In the genomic region with DNA sequence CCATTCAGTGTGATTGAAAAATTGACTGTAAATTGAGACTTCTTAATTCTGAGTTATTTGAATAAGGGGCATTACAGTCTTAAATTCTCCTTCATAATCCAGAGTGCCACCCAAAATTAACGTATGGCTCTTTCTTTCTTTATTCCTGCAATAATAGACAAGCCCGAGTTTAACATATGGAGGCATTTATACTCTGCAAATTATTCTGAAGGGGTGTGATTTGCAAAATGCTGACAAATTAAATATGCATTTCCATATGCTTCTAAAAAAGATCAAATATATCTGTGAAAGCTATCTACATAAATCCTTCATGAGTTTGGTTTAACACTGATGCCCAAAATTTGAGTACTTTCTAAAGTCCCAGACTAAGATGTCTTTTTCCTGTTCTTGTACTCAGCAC, we compare ENCODE assay signal across 31 mouse cellular contexts.
DNase-seq lines count a peak whose midpoint lies in the region; ATAC-seq and TF ChIP-seq lines count a peak whose summit lies in the region.
"Had no signal": no experiment of that assay in that cellular context is flagged by ENCODE, and none has a peak within 500 bp of the region (broad histone marks: within the 10 kb centered on the region; RNA-seq: fewer than 3 reads in every experiment).

No protein-coding gene starts in this region.

- H3K4me1 ChIP-seq in forebrain, embryonic 14.5 days (ENCODE audit: control insufficient read depth, insufficient read depth, low read length) = no peaks in the 10 kb centered on the region
- no peaks in the 10 kb centered on the region for H3K4me1 ChIP-seq in forebrain, embryonic 12.5 days
- no peaks in the 10 kb centered on the region for H3K4me1 ChIP-seq in forebrain, postnatal 0 days (ENCODE audit: insufficient read depth)
- no peaks in the 10 kb centered on the region for H3K4me1 ChIP-seq in intestine, embryonic 16.5 days (ENCODE audit: control insufficient read depth, insufficient read depth, low read length)
- H3K4me1 ChIP-seq: embryonic facial prominence, embryonic 12.5 days; embryonic facial prominence, embryonic 15.5 days; heart, embryonic 12.5 days; heart, embryonic 15.5 days; hindbrain, embryonic 10.5 days had no signal

- no peak for TF ChIP-seq POLR2A in brain, embryonic 14.5 days (IDR thresholded peaks at IDR 0.05; ENCODE audit: borderline replicate concordance, extremely low read depth, insufficient read depth, insufficient read length, poor library complexity, severe bottlenecking)

- WGBS in forebrain, embryonic 14.5 days = 57% methylated on average over 2 of the region's 2 CpGs
- WGBS in forebrain, embryonic 12.5 days = 73% methylated on average over 2 of the region's 2 CpGs
- 45% methylated on average over 2 of the region's 2 CpGs for WGBS in forebrain, postnatal 0 days
- 83% methylated on average over 2 of the region's 2 CpGs for WGBS in intestine, embryonic 16.5 days

- no peak for TF ChIP-seq CTCF in brain, embryonic 14.5 days (IDR thresholded peaks at IDR 0.05; ENCODE audit: borderline replicate concordance, extremely low read depth, insufficient read depth, insufficient read length)
- no peak for TF ChIP-seq CTCF in forebrain, postnatal 0 days (IDR thresholded peaks at IDR 0.05; ENCODE audit: low read depth)

- ATAC-seq in forebrain, embryonic 14.5 days = peak; percentile 65; the same call in 1 of the 2 replicates
- no peak for ATAC-seq in forebrain, embryonic 12.5 days (ENCODE audit: low FRiP score)
- peak; percentile 73 for ATAC-seq in forebrain, postnatal 0 days
- ATAC-seq in intestine, embryonic 16.5 days = no peak
- ATAC-seq: hindbrain, postnatal 0 days; inflammation-experienced regulatory T-cells, adult 6 months; intestine, postnatal 0 days; Patski had no signal

- H3K27ac ChIP-seq in forebrain, embryonic 14.5 days (ENCODE audit: low read depth, low read length) = no peak overlapping the region
- no peak overlapping the region for H3K27ac ChIP-seq in forebrain, embryonic 12.5 days
- no peak overlapping the region for H3K27ac ChIP-seq in forebrain, postnatal 0 days (ENCODE audit: low read depth, low read length)
- no peak overlapping the region for H3K27ac ChIP-seq in intestine, embryonic 16.5 days (ENCODE audit: low read length)
- H3K27ac ChIP-seq: embryonic facial prominence, embryonic 12.5 days; embryonic facial prominence, embryonic 15.5 days; heart, embryonic 15.5 days; hindbrain, embryonic 10.5 days; hindbrain, embryonic 14.5 days; hindbrain, postnatal 0 days had no signal

- H3K9me3 ChIP-seq in forebrain, embryonic 14.5 days (replicated peaks; ENCODE audit: control insufficient read depth, low read length) = no peaks in the 10 kb centered on the region
- no peaks in the 10 kb centered on the region for H3K9me3 ChIP-seq in forebrain, embryonic 12.5 days
- H3K9me3 ChIP-seq in forebrain, postnatal 0 days (ENCODE audit: low read length) = no peaks in the 10 kb centered on the region
- no peaks in the 10 kb centered on the region for H3K9me3 ChIP-seq in intestine, embryonic 16.5 days (ENCODE audit: control insufficient read depth, low read length)
- H3K9me3 ChIP-seq: embryonic facial prominence, embryonic 12.5 days; embryonic facial prominence, embryonic 15.5 days; G1E; heart, embryonic 12.5 days; heart, embryonic 15.5 days; hindbrain, embryonic 10.5 days had no signal

- no peaks in the 10 kb centered on the region for H3K36me3 ChIP-seq in forebrain, embryonic 14.5 days (ENCODE audit: control insufficient read depth, insufficient read depth, low read length)
- H3K36me3 ChIP-seq in forebrain, embryonic 12.5 days (replicated peaks) = no peaks in the 10 kb centered on the region
- no peaks in the 10 kb centered on the region for H3K36me3 ChIP-seq in forebrain, postnatal 0 days (ENCODE audit: insufficient read depth)
- H3K36me3 ChIP-seq in intestine, embryonic 16.5 days (ENCODE audit: control insufficient read depth, insufficient read depth, low read length) = no peaks in the 10 kb centered on the region
- H3K36me3 ChIP-seq: embryonic facial prominence, embryonic 12.5 days; embryonic facial prominence, embryonic 15.5 days; G1E; heart, embryonic 12.5 days; heart, embryonic 15.5 days; hindbrain, embryonic 10.5 days had no signal

- H3K4me3 ChIP-seq in forebrain, embryonic 14.5 days (ENCODE audit: low read depth, low read length) = no peak overlapping the region
- H3K4me3 ChIP-seq in forebrain, embryonic 12.5 days (replicated peaks) = no peak overlapping the region
- H3K4me3 ChIP-seq in forebrain, postnatal 0 days (ENCODE audit: low read depth, low read length) = no peak overlapping the region
- no peak overlapping the region for H3K4me3 ChIP-seq in intestine, embryonic 16.5 days (ENCODE audit: low read length)
- H3K4me3 ChIP-seq: embryonic facial prominence, embryonic 12.5 days; embryonic facial prominence, embryonic 15.5 days; heart, embryonic 12.5 days; heart, embryonic 15.5 days; hindbrain, embryonic 10.5 days had no signal

- no peaks in the 10 kb centered on the region for H3K27me3 ChIP-seq in forebrain, embryonic 14.5 days (replicated peaks; ENCODE audit: control insufficient read depth, insufficient read depth, low read length)
- no peaks in the 10 kb centered on the region for H3K27me3 ChIP-seq in forebrain, embryonic 12.5 days
- H3K27me3 ChIP-seq in forebrain, postnatal 0 days (ENCODE audit: insufficient read depth, low read length) = no peaks in the 10 kb centered on the region
- no peaks in the 10 kb centered on the region for H3K27me3 ChIP-seq in intestine, embryonic 16.5 days (replicated peaks; ENCODE audit: control insufficient read depth, insufficient read depth, low read length)
- H3K27me3 ChIP-seq: CH12.LX; embryonic facial prominence, embryonic 12.5 days; embryonic facial prominence, embryonic 15.5 days; heart, embryonic 12.5 days; heart, embryonic 15.5 days; Patski had no signal

- H3K4me2 ChIP-seq in forebrain, embryonic 14.5 days (ENCODE audit: low read length) = no peak overlapping the region
- H3K4me2 ChIP-seq in forebrain, embryonic 12.5 days = no peak overlapping the region
- H3K4me2 ChIP-seq in forebrain, postnatal 0 days (ENCODE audit: low read depth) = no peak overlapping the region
- no peak overlapping the region for H3K4me2 ChIP-seq in intestine, embryonic 16.5 days (ENCODE audit: low read depth, low read length)
- H3K4me2 ChIP-seq: embryonic facial prominence, embryonic 12.5 days; embryonic facial prominence, embryonic 15.5 days; heart, embryonic 12.5 days; heart, embryonic 15.5 days; hindbrain, embryonic 14.5 days had no signal

- peak; percentile 61 for DNase-seq in forebrain, embryonic 14.5 days (ENCODE audit: low spot score)
- peak; percentile 12 for DNase-seq in left cerebral cortex, adult 11 months (ENCODE audit: low spot score)
- DNase-seq in left cerebral cortex, adult 9 months (ENCODE audit: low spot score in 2 of 2) = no peak
- peak; percentile 62 for DNase-seq in brain, embryonic 14.5 days (ENCODE audit: low read depth)
- no peak for DNase-seq in forebrain, postnatal 0 days
- DNase-seq: adrenal gland, postnatal 10 days; adrenal gland, postnatal 36 days; B cell, adult 2 months; cerebellum, adult 11 months; cerebellum, adult 2 months; cerebellum, adult 9-11 months; cerebellum, postnatal 25 days; gastrocnemius, postnatal 25 days; heart, adult 18-20 months; heart, postnatal 10 days; heart, postnatal 36 days; kidney, adult 2 months had no signal

- H3K9ac ChIP-seq in forebrain, embryonic 14.5 days (ENCODE audit: low read length) = no peak overlapping the region
- H3K9ac ChIP-seq in forebrain, embryonic 12.5 days = no peak overlapping the region
- no peak overlapping the region for H3K9ac ChIP-seq in forebrain, postnatal 0 days
- no peak overlapping the region for H3K9ac ChIP-seq in intestine, embryonic 16.5 days (ENCODE audit: low read depth, low read length)
- H3K9ac ChIP-seq: embryonic facial prominence, embryonic 12.5 days; embryonic facial prominence, embryonic 15.5 days; heart, embryonic 12.5 days; heart, embryonic 15.5 days; hindbrain, embryonic 14.5 days had no signal

Comparison
In these comparisons a context has a peak if more than half of its experiments do, and no peak if none do; other contexts are left out.
1. ATAC-seq: peak in forebrain, embryonic 14.5 days (single experiment) and forebrain, postnatal 0 days (single experiment); none in forebrain, embryonic 12.5 days (single experiment) and intestine, embryonic 16.5 days (single experiment).
2. DNase-seq: peak in forebrain, embryonic 14.5 days (single experiment), left cerebral cortex, adult 11 months (single experiment) and brain, embryonic 14.5 days (single experiment); none in left cerebral cortex, adult 9 months (0 of 2) and forebrain, postnatal 0 days (single experiment).